Mouse (Mus musculus) testis, adult 2 months (tissue): ENCODE measurements at regions not wholly inside any gene's neighbourhood (a gene's known extent, or its start where the extent isn't known, plus 50 kb on each side); places are given as distances from the start of the nearest gene placed in this dataset.

Experiments used
- H3K27ac ChIP-seq: fragments of 200-500 bp; 2 replicates; pipeline ENCODE4 v1.5.1; 2012; ENCODE audit warnings: low read depth, low read length; ENCODE audit not compliant: control insufficient read depth, insufficient read depth
- H3K27me3 ChIP-seq: fragments of 200-500 bp; 2 replicates; pipeline ENCODE4 v1.6.1; 2012; ENCODE audit warnings: mild to moderate bottlenecking, low read length, moderate library complexity; ENCODE audit not compliant: control insufficient read depth, insufficient read depth
- H3K36me3 ChIP-seq: fragments of 200-500 bp; 2 replicates; pipeline ENCODE4 v1.6.1; 2012; ENCODE audit warnings: mild to moderate bottlenecking, low read length; ENCODE audit not compliant: control insufficient read depth, insufficient read depth
- H3K4me1 ChIP-seq: fragments of 200-500 bp; 2 replicates; pipeline ENCODE4 v1.6.1; 2012; ENCODE audit warnings: low read length; ENCODE audit not compliant: control insufficient read depth, insufficient read depth
- H3K4me3 ChIP-seq: fragments of 200-500 bp; 2 replicates; pipeline ENCODE4 v1.5.1; 2012; ENCODE audit warnings: low read depth, mild to moderate bottlenecking, low read length, moderate library complexity, mixed read lengths; ENCODE audit not compliant: control insufficient read depth
- CTCF ChIP-seq: fragments of 200-500 bp; IDR thresholded peaks from 2 replicates; pipeline ENCODE4 v1.5.1; 2012; ENCODE audit warnings: low read depth, mild to moderate bottlenecking, inconsistent platforms, low read length, moderate library complexity; ENCODE audit not compliant: control insufficient read depth, insufficient read depth, insufficient replicate concordance
- POLR2A ChIP-seq: fragments of 200-500 bp; IDR thresholded peaks from 2 replicates; pipeline ENCODE4 v1.6.1; 2012; ENCODE audit warnings: low read depth, mild to moderate bottlenecking, inconsistent platforms, low read length, moderate library complexity; ENCODE audit not compliant: control insufficient read depth

- H3K4me1 ChIP-seq, result no peaks in the 10 kb centered on the region
- TF ChIP-seq CTCF (no peak), POLR2A (no peak)
- no peak overlapping the region for H3K4me3 ChIP-seq
- H3K27ac ChIP-seq, result no peak overlapping the region
- no peaks in the 10 kb centered on the region for H3K27me3 ChIP-seq
- H3K36me3 ChIP-seq, result no peaks in the 10 kb centered on the region
Observed at GRCm38 (mm10) chr17:45914237-45914636, 117.9 kb downstream of the Vegfa start.

- Histone ChIP-seq H3K4me1 (no peaks in the 10 kb centered on the region), H3K36me3 (no peaks in the 10 kb centered on the region), H3K27ac (no peak overlapping the region), H3K27me3 (no peaks in the 10 kb centered on the region), H3K4me3 (no peak overlapping the region)
- TF ChIP-seq POLR2A (no peak), CTCF (no peak)
Observed at GRCm38 (mm10) chr17:45913671-45914070, 118.5 kb downstream of the Vegfa start.

DNA sequence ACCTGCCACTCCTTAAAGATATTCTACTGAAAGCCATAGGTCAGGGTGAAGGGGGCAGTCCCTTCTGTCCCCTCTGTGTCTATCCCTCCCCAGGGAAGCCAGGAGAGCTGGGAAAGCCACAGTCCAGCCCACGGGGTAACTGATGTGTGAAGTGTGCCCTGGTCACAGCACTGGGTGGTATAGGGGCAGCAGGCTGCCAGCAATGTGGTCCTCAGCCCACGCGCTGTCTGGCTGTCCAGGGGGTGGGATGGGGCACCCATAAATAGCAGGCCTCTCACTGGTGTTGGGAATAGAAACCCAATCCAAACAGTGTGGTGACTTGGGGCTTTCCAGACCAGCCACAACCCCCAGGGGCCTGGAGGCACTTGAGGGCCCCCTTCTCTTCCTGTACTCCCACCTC, 120.0 kb downstream of the Vegfa start:
- Histone ChIP-seq H3K4me1 (peaks cover 4% of the 10 kb centered on the region), H3K27me3 (no peaks in the 10 kb centered on the region), H3K4me3 (no peak overlapping the region), H3K27ac (no peak overlapping the region), H3K36me3 (no peaks in the 10 kb centered on the region)
- no peak for TF ChIP-seq POLR2A
- TF ChIP-seq CTCF, result no peak

DNA sequence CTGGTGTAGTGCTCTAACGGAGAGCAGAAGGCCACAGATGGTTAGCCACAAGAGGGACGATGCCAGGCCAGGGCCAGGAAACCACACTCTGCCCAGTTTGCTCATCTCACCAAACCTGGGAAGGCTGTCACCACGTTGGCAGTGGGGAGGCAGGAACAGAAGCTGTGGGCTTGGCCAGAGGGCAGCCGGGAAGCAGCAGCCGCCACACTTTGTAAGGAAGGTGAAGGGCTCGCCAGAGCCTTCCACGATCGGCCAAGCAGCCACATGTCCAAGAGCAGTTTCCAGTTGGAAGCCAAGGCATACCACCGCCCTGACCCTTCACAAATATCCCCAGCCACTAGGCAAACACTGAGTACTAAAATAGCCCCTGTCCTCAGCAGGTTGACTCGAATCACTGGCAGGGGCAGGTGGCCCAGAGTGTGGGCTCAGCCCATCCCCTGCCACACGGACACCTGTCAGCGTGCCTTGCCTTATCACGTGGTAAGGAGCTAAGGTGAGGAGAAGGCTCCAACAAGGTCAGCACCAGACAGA, 120.9 kb downstream of the Vegfa start:
- H3K4me3 ChIP-seq, result no peak overlapping the region
- no peak overlapping the region for H3K27ac ChIP-seq
- H3K36me3 ChIP-seq, result no peaks in the 10 kb centered on the region
- H3K27me3 ChIP-seq, result no peaks in the 10 kb centered on the region
- H3K4me1 ChIP-seq, result peaks cover 4% of the 10 kb centered on the region
- TF ChIP-seq POLR2A, result no peak
- TF ChIP-seq CTCF, result no peak

DNA sequence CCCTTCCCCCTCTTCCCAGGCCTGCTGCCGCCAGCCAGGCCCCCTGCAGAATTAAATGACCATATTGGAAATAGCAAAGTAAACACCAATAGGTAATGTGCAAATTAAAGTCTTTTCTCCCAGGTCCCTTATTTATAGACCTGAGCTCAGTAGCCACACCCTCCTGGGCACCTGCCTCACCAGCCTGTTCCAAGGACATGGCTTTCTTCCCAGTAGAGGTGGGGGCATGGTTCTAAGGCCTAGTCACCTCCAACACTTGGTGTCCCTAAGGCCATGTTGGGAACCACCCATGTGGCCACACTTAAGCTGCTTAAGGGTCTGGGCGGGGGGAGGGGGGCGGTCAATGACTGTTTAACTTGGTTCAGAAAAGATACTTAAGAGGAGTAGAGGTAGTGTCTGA, 121.9 kb downstream of the Vegfa start:
- Histone ChIP-seq H3K27me3 (no peaks in the 10 kb centered on the region), H3K27ac (no peak overlapping the region), H3K4me3 (no peak overlapping the region), H3K36me3 (no peaks in the 10 kb centered on the region), H3K4me1 (peaks cover 4% of the 10 kb centered on the region)
- TF ChIP-seq POLR2A (no peak), CTCF (no peak)

DNA sequence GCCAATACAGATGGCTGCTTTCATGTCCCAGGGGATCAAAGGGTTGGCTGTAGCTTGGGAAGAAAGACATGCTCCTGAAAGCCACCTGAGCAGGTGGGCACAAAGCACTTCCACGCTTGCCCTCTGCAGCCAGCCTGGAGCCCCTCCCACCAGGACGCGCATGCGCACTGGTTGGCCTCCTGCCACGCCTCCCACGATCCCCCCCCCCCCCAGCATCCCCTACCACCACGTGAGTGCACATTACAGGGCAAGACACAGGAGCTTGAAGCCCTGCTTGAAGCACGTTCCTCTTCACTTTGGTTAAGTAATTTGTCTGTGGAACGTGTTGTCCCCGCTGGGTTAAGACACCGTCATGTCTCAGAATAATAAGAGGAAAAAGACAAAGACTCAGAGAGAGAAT, 124.6 kb downstream of the Vegfa start:
- TF ChIP-seq CTCF (no peak), POLR2A (no peak)
- H3K27me3 ChIP-seq, result no peaks in the 10 kb centered on the region
- H3K36me3 ChIP-seq, result no peaks in the 10 kb centered on the region
- H3K27ac ChIP-seq, result no peak overlapping the region
- peaks cover 4% of the 10 kb centered on the region for H3K4me1 ChIP-seq
- H3K4me3 ChIP-seq, result no peak overlapping the region

GRCm38 (mm10) chr17:45905596-45905995, 126.6 kb downstream of the Vegfa start:
- TF ChIP-seq POLR2A (no peak), CTCF (no peak)
- no peaks in the 10 kb centered on the region for H3K27me3 ChIP-seq

DNA sequence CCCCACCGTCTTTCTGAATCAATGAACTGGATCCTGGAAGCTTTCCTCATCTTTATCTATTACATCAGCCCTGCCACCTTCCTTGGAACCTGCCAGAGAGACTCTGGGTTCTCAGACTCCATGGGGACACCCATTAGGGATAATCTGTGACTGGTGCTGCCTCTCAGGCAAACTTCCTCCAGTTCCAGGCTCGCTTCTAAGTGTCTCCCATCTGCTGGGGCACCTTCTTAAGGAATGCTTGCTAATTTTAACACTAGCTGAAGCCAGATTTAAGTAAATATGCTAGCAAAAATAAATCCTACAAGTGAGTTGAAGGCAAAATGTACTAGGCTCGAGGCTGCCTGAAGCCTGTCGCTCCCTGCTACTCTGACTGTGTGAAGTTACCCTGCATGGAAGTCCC, 127.9 kb downstream of the Vegfa start:
- TF ChIP-seq CTCF (no peak), POLR2A (no peak)
- no peak overlapping the region for H3K27ac ChIP-seq
- no peaks in the 10 kb centered on the region for H3K36me3 ChIP-seq
- no peak overlapping the region for H3K4me3 ChIP-seq
- peaks cover 4% of the 10 kb centered on the region for H3K4me1 ChIP-seq
- no peaks in the 10 kb centered on the region for H3K27me3 ChIP-seq

More at GRCm38 (mm10) chr17:45905596-45905995, 126.6 kb downstream of the Vegfa start:
- Histone ChIP-seq H3K36me3 (no peaks in the 10 kb centered on the region), H3K4me3 (no peak overlapping the region), H3K4me1 (peaks cover 4% of the 10 kb centered on the region), H3K27ac (no peak overlapping the region)
